Mouse (Mus musculus) lung, embryonic 16.5 days (tissue): ENCODE results near the gene Prss27. TPM values are rescaled to one million over a fixed set of nuclear protein-coding genes. Genes with fewer than 3 reads are reported as not detected.

Source experiments
- ATAC-seq: fragments of 200-750 bp; cut with Nextera tagmentation; 2 replicates; pipeline ENCODE4 v1.8.0; 2017; ENCODE audit warnings: low read depth, mild to moderate bottlenecking, moderate library complexity
- H3K27ac ChIP-seq: fragments of 300-500 bp; sonication (generic); 2 replicates; pipeline ENCODE4 v1.5.1; 2014; ENCODE audit warnings: mild to moderate bottlenecking, control low read depth, low read length
- H3K27me3 ChIP-seq: fragments of 300-500 bp; sonication (generic); 2 replicates; pipeline ENCODE4 v1.6.1; 2014; ENCODE audit warnings: low read depth, low read length, mixed read lengths; ENCODE audit not compliant: control insufficient read depth, insufficient read depth
- H3K36me3 ChIP-seq: fragments of 300-500 bp; sonication (generic); 2 replicates; pipeline ENCODE4 v1.6.1; 2014; ENCODE audit warnings: low read length; ENCODE audit not compliant: control insufficient read depth, insufficient read depth
- H3K4me1 ChIP-seq: fragments of 300-500 bp; sonication (generic); replicated peaks from 2 replicates; pipeline ENCODE4 v1.6.1; 2014; ENCODE audit warnings: low read length, mixed read lengths; ENCODE audit not compliant: control insufficient read depth, insufficient read depth
- H3K4me2 ChIP-seq: fragments of 300-500 bp; sonication (generic); 2 replicates; pipeline ENCODE4 v1.6.1; 2014; ENCODE audit warnings: low read depth, low read length, control low read depth
- H3K4me3 ChIP-seq: fragments of 300-500 bp; sonication (generic); 2 replicates; pipeline ENCODE4 v1.5.1; 2014; ENCODE audit warnings: mild to moderate bottlenecking, low read length, control low read depth
- H3K9ac ChIP-seq: fragments of 300-500 bp; sonication (generic); 2 replicates; pipeline ENCODE4 v1.6.1; 2014; ENCODE audit warnings: low read length, control low read depth
- H3K9me3 ChIP-seq: fragments of 300-500 bp; sonication (generic); 2 replicates; pipeline ENCODE4 v1.6.1; 2016; ENCODE audit warnings: low read length; ENCODE audit not compliant: control insufficient read depth
- WGBS: fragments of 180-500 bp; shearing (Covaris S2); extraction: QIAGEN DNeasy Blood & Tissue Kit; methylation state at CpG from one replicate; pipeline ENCODE4 v1.1.7; 2014; 5-methylcytosine and 5-hydroxymethylcytosine counted together
- polyA plus RNA-seq: library from polyadenylated mRNA; unstranded; fragments of >200 nt; fragmentation: Nextera tagmentation; extraction: Ambion mirVana; gene quantifications from 2 replicates; pipeline ENCODE4 v1.2.1, GENCODE M21; 2015

Gene Prss27
- polyA plus RNA-seq, 1 experiment from 2014 or later: 0.11 TPM

GRCm38 (mm10) chr17:24020696-24021095 is 17.2 kb upstream of the Prss27 start:
- 25% methylated on average over 6 of the region's 6 CpGs for WGBS
- Histone ChIP-seq H3K9me3 (no peaks in the 10 kb centered on the region), H3K4me2 (peak overlapping the region; percentile 19; the same call in 1 of the 2 replicates), H3K27me3 (no peaks in the 10 kb centered on the region), H3K4me3 (no peak overlapping the region), H3K27ac (peak overlapping the region; percentile 93), H3K9ac (no peak overlapping the region), H3K36me3 (no peaks in the 10 kb centered on the region), H3K4me1 (peaks cover 15% of the 10 kb centered on the region)
- ATAC-seq: peak; percentile 94

GRCm38 (mm10) chr17:24021375-24022199 is 16.4 kb upstream of the Prss27 start:
- Histone ChIP-seq H3K9ac (no peak overlapping the region), H3K27ac (peak overlapping the region; percentile 85), H3K4me2 (no peak overlapping the region; the same call in 1 of the 2 replicates), H3K4me1 (peaks cover 15% of the 10 kb centered on the region), H3K4me3 (no peak overlapping the region), H3K36me3 (no peaks in the 10 kb centered on the region), H3K9me3 (no peaks in the 10 kb centered on the region), H3K27me3 (no peaks in the 10 kb centered on the region)
- 47% methylated on average over 5 of the region's 5 CpGs for WGBS
- ATAC-seq: peak; percentile 64

GRCm38 (mm10) chr17:24029477-24029876 is 8.5 kb upstream of the Prss27 start:
- Histone ChIP-seq H3K9me3 (no peaks in the 10 kb centered on the region), H3K27me3 (no peaks in the 10 kb centered on the region), H3K4me2 (no peak overlapping the region), H3K9ac (no peak overlapping the region), H3K4me1 (no peaks in the 10 kb centered on the region), H3K4me3 (no peak overlapping the region), H3K27ac (no peak overlapping the region), H3K36me3 (no peaks in the 10 kb centered on the region)
- WGBS: 69% methylated on average over 7 of the region's 7 CpGs
- no peak for ATAC-seq

- 64% methylated on average over 14 of the region's 22 CpGs for WGBS
- Histone ChIP-seq H3K27me3 (no peaks in the 10 kb centered on the region), H3K9ac (no peak overlapping the region), H3K4me3 (no peak overlapping the region), H3K9me3 (no peaks in the 10 kb centered on the region), H3K27ac (no peak overlapping the region), H3K4me1 (no peaks in the 10 kb centered on the region), H3K36me3 (no peaks in the 10 kb centered on the region), H3K4me2 (no peak overlapping the region)
- no peak for ATAC-seq
These were observed 7.4 kb upstream of the Prss27 start for GRCm38 (mm10) chr17:24030551-24030950.

- no peak overlapping the region for H3K4me2 ChIP-seq
- H3K4me1 ChIP-seq: no peaks in the 10 kb centered on the region
- H3K9ac ChIP-seq: no peak overlapping the region
- 54% methylated on average over 7 of the region's 7 CpGs for WGBS
- H3K27ac ChIP-seq: no peak overlapping the region
- no peaks in the 10 kb centered on the region for H3K36me3 ChIP-seq
- no peaks in the 10 kb centered on the region for H3K27me3 ChIP-seq
- H3K4me3 ChIP-seq: no peak overlapping the region
- ATAC-seq: no peak
- H3K9me3 ChIP-seq: no peaks in the 10 kb centered on the region; the same call in 1 of the 2 replicates
These were observed 2.9 kb upstream of the Prss27 start for GRCm38 (mm10) chr17:24035087-24035486.

- WGBS: 66% methylated on average over 6 of the region's 6 CpGs
- H3K4me2 ChIP-seq: no peak overlapping the region
- H3K9ac ChIP-seq: no peak overlapping the region
- ATAC-seq: 0 out of 2 replicates have a peak, but pooled peaks have one; percentile 17
- H3K4me3 ChIP-seq: no peak overlapping the region
- H3K36me3 ChIP-seq: no peaks in the 10 kb centered on the region
- H3K9me3 ChIP-seq: no peaks in the 10 kb centered on the region; the same call in 1 of the 2 replicates
- H3K4me1 ChIP-seq: no peaks in the 10 kb centered on the region
- no peak overlapping the region for H3K27ac ChIP-seq
- no peaks in the 10 kb centered on the region for H3K27me3 ChIP-seq
These were observed 990 bp upstream of the Prss27 start for GRCm38 (mm10) chr17:24036954-24037353.

GRCm38 (mm10) chr17:24037360-24037759 is 584 bp upstream of the Prss27 start:
- Histone ChIP-seq H3K36me3 (no peaks in the 10 kb centered on the region), H3K9ac (no peak overlapping the region), H3K27me3 (no peaks in the 10 kb centered on the region), H3K4me1 (no peaks in the 10 kb centered on the region), H3K4me2 (no peak overlapping the region), H3K27ac (no peak overlapping the region), H3K9me3 (no peaks in the 10 kb centered on the region; the same call in 1 of the 2 replicates), H3K4me3 (no peak overlapping the region)
- 0 out of 2 replicates have a peak, but pooled peaks have one; percentile 26 for ATAC-seq
- 71% methylated on average over 13 of the region's 13 CpGs for WGBS

GRCm38 (mm10) chr17:24044482-24044881 is 6.5 kb downstream of the Prss27 start:
- 60% methylated on average over 5 of the region's 5 CpGs for WGBS
- Histone ChIP-seq H3K9ac (no peak overlapping the region), H3K4me3 (no peak overlapping the region), H3K9me3 (no peaks in the 10 kb centered on the region; the same call in 1 of the 2 replicates), H3K4me1 (no peaks in the 10 kb centered on the region), H3K27me3 (no peaks in the 10 kb centered on the region), H3K27ac (no peak overlapping the region), H3K4me2 (no peak overlapping the region), H3K36me3 (peaks cover 16% of the 10 kb centered on the region)
- ATAC-seq: no peak

GRCm38 (mm10) chr17:24045608-24046007 is 7.7 kb downstream of the Prss27 start:
- no peak for ATAC-seq
- no peak overlapping the region for H3K4me3 ChIP-seq

More at GRCm38 (mm10) chr17:24045608-24046007, 7.7 kb downstream of the Prss27 start:
- Histone ChIP-seq H3K36me3 (peaks cover 21% of the 10 kb centered on the region), H3K27me3 (no peaks in the 10 kb centered on the region), H3K27ac (no peak overlapping the region), H3K9me3 (no peaks in the 10 kb centered on the region), H3K4me2 (no peak overlapping the region), H3K4me1 (no peaks in the 10 kb centered on the region), H3K9ac (no peak overlapping the region)
- WGBS: 67% methylated on average over 10 of the region's 10 CpGs
